Mouse (Mus musculus) limb, embryonic 10.5 days (tissue): ENCODE data around the gene H2-Aa. TPM values are rescaled to one million over a fixed set of nuclear protein-coding genes. Genes with fewer than 3 reads are reported as not detected.
A peak's percentile ranks its signal among the peaks of the same experiment; 100 is the strongest.

Experiments
- DNase-seq: peaks from one replicate; pipeline ENCODE4 v3.0.0-alpha.2; 2017; ENCODE audit warnings: low spot score
- H3K27ac ChIP-seq: fragments of 300-500 bp; sonication (generic); 2 replicates; pipeline ENCODE4 v1.5.1; 2016; ENCODE audit warnings: mild to moderate bottlenecking
- H3K27me3 ChIP-seq: fragments of 300-500 bp; sonication (generic); 2 replicates; pipeline ENCODE4 v1.6.1; 2016; ENCODE audit warnings: low read depth, mild to moderate bottlenecking; ENCODE audit not compliant: poor library complexity, severe bottlenecking
- H3K36me3 ChIP-seq: fragments of 300-500 bp; sonication (generic); 2 replicates; pipeline ENCODE4 v1.6.1; 2016; ENCODE audit warnings: mild to moderate bottlenecking, moderate library complexity
- H3K4me1 ChIP-seq: fragments of 300-500 bp; sonication (generic); 2 replicates; pipeline ENCODE4 v1.6.1; 2016
- H3K4me3 ChIP-seq: fragments of 300-500 bp; sonication (generic); 2 replicates; pipeline ENCODE4 v1.5.1; 2016; ENCODE audit warnings: mild to moderate bottlenecking, moderate library complexity
- H3K9me3 ChIP-seq: fragments of 300-500 bp; sonication (generic); replicated peaks from 2 replicates; pipeline ENCODE4 v1.6.1; 2016; ENCODE audit warnings: mild to moderate bottlenecking
- WGBS: fragments of 180-500 bp; shearing (Covaris S2); methylation state at CpG from one replicate; pipeline ENCODE4 v1.1.7; 2016; 5-methylcytosine and 5-hydroxymethylcytosine counted together
- polyA plus RNA-seq: library from polyadenylated mRNA; unstranded; fragments of >200 nt; fragmentation: Nextera tagmentation; extraction: Ambion mirVana; gene quantifications from 2 replicates; pipeline ENCODE4 v1.2.1, GENCODE M21; 2016

The H2-Aa gene
- polyA plus RNA-seq, 1 experiment from 2014 or later = not detected

DNA sequence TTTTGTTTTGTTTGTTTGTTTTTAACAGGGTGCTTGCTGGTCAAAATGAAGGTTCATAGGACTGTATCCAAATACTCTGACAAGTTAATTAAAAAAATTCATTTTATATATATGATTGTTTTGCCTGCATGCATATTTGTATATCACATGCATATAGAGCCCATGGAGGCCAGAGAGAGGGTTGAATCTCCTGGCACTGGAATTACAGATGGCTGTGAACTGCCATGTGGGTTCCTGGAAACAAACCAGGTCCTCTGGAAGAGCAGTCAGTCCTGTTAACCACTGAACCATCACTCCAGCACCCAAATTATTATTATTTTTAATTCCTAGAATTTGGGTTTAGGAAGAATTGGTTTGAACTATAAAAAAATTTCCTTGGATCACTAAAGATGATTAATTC, 7.7 kb upstream of the H2-Aa start:
- no peaks in the 10 kb centered on the region for H3K9me3 ChIP-seq
- DNase-seq = no peak

DNA sequence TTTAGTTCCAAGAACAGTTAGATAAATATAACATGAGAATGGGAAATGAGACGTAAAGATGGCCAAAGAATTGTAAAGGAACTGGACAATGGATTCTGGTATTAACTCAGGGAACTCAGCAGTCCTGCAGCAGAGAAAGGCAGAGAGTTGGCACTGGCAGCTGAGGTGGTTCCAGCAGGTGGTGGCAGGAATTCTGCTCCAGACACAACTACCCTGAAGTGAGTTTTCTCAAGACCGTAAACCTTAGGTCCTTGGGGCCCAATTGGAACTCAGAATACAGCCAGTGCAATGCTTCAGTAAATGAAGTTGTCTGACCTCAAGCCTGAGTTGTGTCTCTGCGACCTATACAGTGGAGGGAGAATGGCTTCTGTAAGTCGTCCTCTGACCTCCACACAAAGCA, 6.6 kb upstream of the H2-Aa start:
- H3K4me3 ChIP-seq = no peak overlapping the region
- no peaks in the 10 kb centered on the region for H3K9me3 ChIP-seq
- H3K27ac ChIP-seq = no peak overlapping the region
- peaks cover 6% of the 10 kb centered on the region for H3K4me1 ChIP-seq
- 77% methylated on average over 4 of the region's 4 CpGs for WGBS
- H3K27me3 ChIP-seq = peaks cover 7% of the 10 kb centered on the region
- no peaks in the 10 kb centered on the region for H3K36me3 ChIP-seq
- DNase-seq = no peak

More for the DNA sequence above, 7.7 kb upstream of the H2-Aa start:
- H3K27ac ChIP-seq = no peak overlapping the region
- H3K27me3 ChIP-seq = peaks cover 7% of the 10 kb centered on the region
- H3K4me3 ChIP-seq = no peak overlapping the region
- no peaks in the 10 kb centered on the region for H3K36me3 ChIP-seq
- H3K4me1 ChIP-seq = peaks cover 6% of the 10 kb centered on the region

DNA sequence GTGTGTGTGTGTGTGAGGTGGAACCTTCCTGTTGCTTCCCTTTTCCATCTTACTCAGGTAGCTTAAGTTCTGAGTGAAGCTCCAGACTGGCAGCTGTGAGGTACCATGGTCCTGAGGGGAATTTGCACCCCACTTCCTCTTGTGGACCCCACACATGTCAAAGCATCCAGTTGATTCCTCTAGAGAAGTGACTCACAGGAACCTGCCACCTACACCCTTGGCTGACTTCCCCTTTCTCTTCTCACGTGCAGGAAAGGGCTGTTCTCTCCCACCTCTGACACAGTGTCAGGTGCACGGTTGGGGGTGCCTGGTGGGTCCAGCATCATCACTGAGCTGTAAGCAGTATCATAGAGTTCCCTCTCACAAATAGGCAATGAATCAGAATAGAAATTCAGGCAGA, 5.9 kb upstream of the H2-Aa start:
- WGBS = 59% methylated on average over 2 of the region's 2 CpGs
- no peak for DNase-seq
- no peaks in the 10 kb centered on the region for H3K9me3 ChIP-seq
- peaks cover 6% of the 10 kb centered on the region for H3K4me1 ChIP-seq
- no peaks in the 10 kb centered on the region for H3K36me3 ChIP-seq
- H3K4me3 ChIP-seq = no peak overlapping the region
- H3K27ac ChIP-seq = no peak overlapping the region
- peaks cover 7% of the 10 kb centered on the region for H3K27me3 ChIP-seq

DNA sequence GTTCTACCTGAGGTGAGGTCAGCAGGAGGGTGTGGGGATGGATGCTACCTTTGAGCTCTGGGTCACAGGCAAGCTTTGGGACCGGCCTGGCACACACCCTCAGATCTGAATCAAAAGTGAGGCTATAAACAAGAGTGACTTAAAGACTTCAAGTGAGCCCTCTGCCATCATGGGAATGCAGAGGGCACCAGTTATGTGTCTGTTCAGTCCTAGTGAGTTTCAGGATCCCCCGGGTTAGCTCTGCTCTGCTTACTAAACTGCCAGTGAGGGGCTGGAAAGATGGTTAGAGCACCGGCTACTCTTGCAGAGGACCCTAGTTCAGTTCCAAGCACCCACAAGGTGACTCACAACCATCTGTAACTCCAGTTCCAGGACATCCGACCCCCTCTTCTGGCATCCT, 4.9 kb upstream of the H2-Aa start:
- peaks cover 6% of the 10 kb centered on the region for H3K4me1 ChIP-seq
- 88% methylated on average over 4 of the region's 4 CpGs for WGBS
- H3K4me3 ChIP-seq = no peak overlapping the region

DNA sequence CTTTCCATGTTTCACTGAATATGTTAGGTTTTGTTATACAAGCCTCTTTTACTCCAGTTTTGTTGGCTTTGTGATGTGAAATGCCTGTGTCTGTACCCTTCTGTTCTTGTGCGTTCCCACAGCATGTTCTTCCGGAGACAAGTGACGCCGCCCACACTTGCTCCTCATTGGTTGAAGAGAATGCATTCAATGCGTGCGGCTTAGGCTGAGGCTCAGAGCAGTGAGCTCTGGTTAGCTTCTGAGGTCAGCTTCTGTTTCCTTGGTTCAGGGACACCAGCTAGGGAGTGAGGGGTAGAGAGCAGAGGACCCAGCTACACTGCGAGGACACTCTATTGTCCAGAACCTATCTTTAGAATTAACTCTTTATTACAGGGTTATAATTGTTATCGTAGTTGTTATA, 4.0 kb upstream of the H2-Aa start:
- Histone ChIP-seq H3K36me3 (no peaks in the 10 kb centered on the region), H3K4me1 (peaks cover 6% of the 10 kb centered on the region), H3K9me3 (no peaks in the 10 kb centered on the region), H3K4me3 (no peak overlapping the region), H3K27ac (no peak overlapping the region), H3K27me3 (peaks cover 1% of the 10 kb centered on the region; the same call in 1 of the 2 replicates)
- DNase-seq = peak; percentile 81
- WGBS = 19% methylated on average over 8 of the region's 8 CpGs

More for the DNA sequence above, 4.9 kb upstream of the H2-Aa start:
- no peaks in the 10 kb centered on the region for H3K36me3 ChIP-seq
- no peak overlapping the region for H3K27ac ChIP-seq
- H3K9me3 ChIP-seq = no peaks in the 10 kb centered on the region
- DNase-seq = no peak
- H3K27me3 ChIP-seq = peaks cover 7% of the 10 kb centered on the region

DNA sequence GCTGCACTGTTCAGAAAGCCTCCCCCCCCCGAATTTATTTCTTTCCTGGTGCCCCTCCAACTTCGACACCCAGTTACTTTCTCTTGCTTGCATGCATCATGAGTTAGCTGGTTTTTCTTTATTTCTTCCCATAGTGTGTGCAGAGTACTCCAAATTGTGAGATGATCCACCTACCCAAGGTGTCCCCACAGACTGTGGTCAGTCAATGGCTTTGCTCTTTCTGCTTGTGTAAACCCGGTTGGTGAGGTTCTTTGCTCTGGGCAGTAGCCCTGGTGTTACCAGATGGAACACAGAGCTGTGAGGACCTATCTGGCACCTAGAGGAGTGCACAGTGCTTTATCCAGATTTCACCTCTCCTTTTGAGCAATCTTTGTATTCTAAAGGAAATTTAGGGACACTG, 508 bp upstream of the H2-Aa start:
- Histone ChIP-seq H3K27me3 (no peaks in the 10 kb centered on the region), H3K9me3 (no peaks in the 10 kb centered on the region), H3K27ac (no peak overlapping the region), H3K36me3 (no peaks in the 10 kb centered on the region), H3K4me3 (no peak overlapping the region), H3K4me1 (no peaks in the 10 kb centered on the region)
- no peak for DNase-seq
- 79% methylated on average over 3 of the region's 3 CpGs for WGBS

DNA sequence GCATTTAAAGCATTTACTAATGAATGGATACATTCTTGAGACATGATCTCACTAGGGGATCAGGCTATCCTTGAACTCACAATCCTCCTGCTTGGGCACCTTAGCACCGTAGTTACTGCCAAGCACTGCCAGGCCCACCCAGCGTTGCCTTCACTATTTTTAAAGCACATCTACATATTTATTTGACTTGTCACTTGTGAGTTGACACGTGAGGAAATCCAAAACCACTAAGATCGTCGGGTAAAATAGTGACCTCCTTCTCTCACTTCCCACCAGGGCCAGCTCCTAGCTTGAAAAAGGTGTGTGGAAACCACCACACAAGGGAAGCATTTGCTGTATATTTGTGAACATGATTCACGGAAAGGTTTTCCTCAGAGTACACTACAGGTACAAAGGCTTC, 624 bp downstream of the H2-Aa start:
- H3K27me3 ChIP-seq = no peaks in the 10 kb centered on the region
- no peak overlapping the region for H3K4me3 ChIP-seq
- H3K9me3 ChIP-seq = no peaks in the 10 kb centered on the region
- 78% methylated on average over 6 of the region's 6 CpGs for WGBS
- no peak overlapping the region for H3K27ac ChIP-seq
- no peaks in the 10 kb centered on the region for H3K4me1 ChIP-seq
- H3K36me3 ChIP-seq = no peaks in the 10 kb centered on the region
- no peak for DNase-seq

DNA sequence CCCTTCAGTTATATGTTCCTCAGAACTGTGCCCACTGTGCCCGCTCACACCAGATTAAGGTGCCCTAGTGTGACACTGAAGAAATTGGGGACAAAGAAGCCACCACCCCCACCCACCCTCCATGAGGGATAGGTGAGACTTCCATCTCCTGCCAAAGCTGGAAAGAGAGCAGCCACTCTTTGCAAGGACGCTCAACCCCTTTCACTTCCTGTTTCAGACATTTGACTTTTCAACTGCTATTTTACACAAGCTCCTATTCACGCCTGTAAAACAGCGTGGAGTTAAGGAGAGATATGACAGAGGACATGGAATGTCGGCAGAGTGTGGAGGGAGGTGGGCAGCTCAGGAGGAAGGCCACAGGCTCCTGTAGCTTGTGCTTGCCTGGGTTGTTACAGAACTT, 1.1 kb downstream of the H2-Aa start:
- Histone ChIP-seq H3K36me3 (no peaks in the 10 kb centered on the region), H3K27me3 (no peaks in the 10 kb centered on the region), H3K4me3 (no peak overlapping the region), H3K9me3 (no peaks in the 10 kb centered on the region), H3K4me1 (no peaks in the 10 kb centered on the region), H3K27ac (no peak overlapping the region)
- no peak for DNase-seq
- WGBS = 86% methylated on average over 5 of the region's 5 CpGs

DNA sequence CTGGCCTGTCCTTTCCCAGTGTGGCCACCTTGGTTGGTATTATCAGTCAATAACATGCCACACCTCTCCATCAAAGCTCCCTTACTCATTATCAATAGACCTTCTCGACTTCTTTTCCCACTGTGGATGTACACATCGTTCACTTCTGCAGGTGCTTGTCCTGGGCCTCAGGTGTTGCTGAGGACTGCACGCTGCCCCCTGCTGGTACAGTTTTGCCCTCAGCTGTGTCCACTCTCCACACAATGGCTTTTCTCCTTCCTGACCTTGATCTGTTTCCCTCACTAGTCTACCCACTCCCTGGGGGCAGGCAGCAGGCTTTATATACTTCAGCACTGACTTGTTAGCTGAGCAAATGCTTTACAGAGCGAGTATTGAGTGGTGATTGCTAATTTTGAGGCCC, 1.8 kb downstream of the H2-Aa start:
- no peaks in the 10 kb centered on the region for H3K27me3 ChIP-seq
- no peak overlapping the region for H3K4me3 ChIP-seq
- WGBS = 39% methylated on average over 4 of the region's 4 CpGs
- no peak overlapping the region for H3K27ac ChIP-seq
- DNase-seq = peak; percentile 43
- no peaks in the 10 kb centered on the region for H3K36me3 ChIP-seq
- no peaks in the 10 kb centered on the region for H3K4me1 ChIP-seq
- H3K9me3 ChIP-seq = no peaks in the 10 kb centered on the region

DNA sequence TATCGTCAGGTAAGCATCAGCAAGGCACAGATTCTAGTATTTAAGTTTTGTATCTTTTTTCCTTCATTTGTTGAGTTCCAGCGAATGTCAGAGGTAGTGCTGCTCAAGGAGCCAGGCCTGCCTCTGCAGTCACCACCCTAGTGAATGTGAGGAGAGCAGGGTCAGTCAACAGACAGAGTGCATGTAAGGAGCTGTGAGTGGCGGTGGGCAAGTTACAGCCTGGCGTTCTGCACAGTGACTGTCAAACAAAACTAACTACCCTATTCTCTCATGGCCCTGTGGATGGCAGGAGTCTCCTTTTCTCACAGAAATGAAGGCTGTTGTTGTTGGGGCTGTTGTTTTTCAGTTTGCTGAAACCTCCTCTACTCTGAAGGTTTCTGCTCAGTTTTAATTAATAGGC, 2.3 kb downstream of the H2-Aa start:
- H3K4me1 ChIP-seq = no peaks in the 10 kb centered on the region
- no peak overlapping the region for H3K4me3 ChIP-seq
- no peaks in the 10 kb centered on the region for H3K27me3 ChIP-seq
- H3K27ac ChIP-seq = no peak overlapping the region
- no peaks in the 10 kb centered on the region for H3K36me3 ChIP-seq
- no peaks in the 10 kb centered on the region for H3K9me3 ChIP-seq
- no peak for DNase-seq
- WGBS = 74% methylated on average over 4 of the region's 4 CpGs

DNA sequence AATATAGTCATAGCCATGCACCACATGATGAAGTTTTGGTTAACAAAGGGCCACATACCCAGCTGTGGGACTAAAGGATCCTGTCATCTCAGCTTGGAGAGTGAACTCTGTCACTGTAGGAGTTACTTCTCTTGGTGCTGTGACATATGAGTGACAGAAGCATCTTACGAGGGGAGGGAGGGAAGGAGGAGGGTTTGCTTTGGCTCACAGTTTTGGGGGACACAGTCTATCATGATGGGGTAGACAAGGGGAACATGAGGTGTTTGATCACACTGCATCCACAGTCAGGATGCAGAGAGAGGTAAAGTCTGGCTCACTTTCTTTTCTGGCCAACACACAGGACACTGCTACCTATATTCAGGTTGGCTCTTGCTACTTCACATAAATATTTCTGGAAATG, 5.8 kb downstream of the H2-Aa start:
- 0 out of 2 replicates have a peak, but pooled peaks cover 2% of the 10 kb centered on the region for H3K9me3 ChIP-seq
- no peaks in the 10 kb centered on the region for H3K36me3 ChIP-seq
- no peak for DNase-seq
- no peaks in the 10 kb centered on the region for H3K27me3 ChIP-seq
- no peaks in the 10 kb centered on the region for H3K4me1 ChIP-seq
- H3K27ac ChIP-seq = no peak overlapping the region
- no peak overlapping the region for H3K4me3 ChIP-seq
- 76% methylated on average over 1 of the region's 1 CpGs for WGBS

DNA sequence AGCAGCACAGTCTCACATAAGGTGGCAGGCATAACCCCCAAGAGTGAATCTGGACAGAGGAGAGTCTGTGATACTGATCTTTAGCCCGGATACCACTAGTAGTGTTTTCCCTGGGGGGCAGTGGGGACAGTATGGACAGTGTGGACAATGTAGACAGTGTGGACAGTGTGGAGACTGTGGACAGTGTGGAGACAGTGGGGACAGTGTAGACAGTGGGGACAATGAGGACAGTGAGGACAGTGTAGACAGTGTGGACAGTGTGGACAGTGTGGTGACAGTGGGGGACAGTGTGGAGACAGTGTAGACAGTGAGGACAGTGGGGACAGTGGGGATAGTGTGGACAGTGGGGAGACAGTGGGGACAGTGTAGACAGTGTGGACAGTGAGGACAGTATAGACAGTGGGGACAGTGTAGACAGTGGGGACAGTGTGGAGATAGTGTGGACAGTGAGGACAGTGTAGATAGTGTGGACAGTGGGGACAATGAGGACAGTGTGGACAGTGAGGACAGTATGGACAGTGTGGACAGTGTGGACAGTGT, 7.1 kb downstream of the H2-Aa start:
- Histone ChIP-seq H3K27ac (no peak overlapping the region), H3K9me3 (0 out of 2 replicates have a peak, but pooled peaks cover 2% of the 10 kb centered on the region), H3K4me3 (no peak overlapping the region), H3K36me3 (no peaks in the 10 kb centered on the region), H3K4me1 (no peaks in the 10 kb centered on the region), H3K27me3 (no peaks in the 10 kb centered on the region)
- no peak for DNase-seq
- 90% methylated on average over 1 of the region's 1 CpGs for WGBS

DNA sequence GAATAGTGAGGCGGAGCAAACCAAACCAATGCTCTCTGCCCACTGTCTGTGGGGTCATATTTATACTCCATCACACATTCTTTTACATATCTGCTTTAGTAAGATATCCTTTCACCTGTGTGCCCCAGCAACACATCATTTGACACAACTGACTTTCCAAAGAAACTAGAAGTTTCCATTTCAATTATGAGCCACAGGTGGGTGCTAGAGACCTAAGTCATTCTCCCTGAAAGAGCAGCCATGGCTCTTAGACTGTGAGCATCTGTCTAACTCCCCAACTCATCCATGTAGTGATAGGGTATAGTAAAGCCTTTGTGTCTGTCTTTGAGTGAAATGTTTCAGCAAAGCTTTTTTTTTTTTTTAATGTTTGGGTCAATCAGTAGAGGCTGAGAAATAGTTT, 15.5 kb downstream of the H2-Aa start:
- no peaks in the 10 kb centered on the region for H3K4me1 ChIP-seq
- no peaks in the 10 kb centered on the region for H3K27me3 ChIP-seq
- H3K27ac ChIP-seq = no peak overlapping the region
- DNase-seq = no peak
- WGBS = 93% methylated on average over 1 of the region's 1 CpGs
- H3K4me3 ChIP-seq = no peak overlapping the region
- H3K36me3 ChIP-seq = no peaks in the 10 kb centered on the region
- 0 out of 2 replicates have a peak, but pooled peaks cover 2% of the 10 kb centered on the region for H3K9me3 ChIP-seq

DNA sequence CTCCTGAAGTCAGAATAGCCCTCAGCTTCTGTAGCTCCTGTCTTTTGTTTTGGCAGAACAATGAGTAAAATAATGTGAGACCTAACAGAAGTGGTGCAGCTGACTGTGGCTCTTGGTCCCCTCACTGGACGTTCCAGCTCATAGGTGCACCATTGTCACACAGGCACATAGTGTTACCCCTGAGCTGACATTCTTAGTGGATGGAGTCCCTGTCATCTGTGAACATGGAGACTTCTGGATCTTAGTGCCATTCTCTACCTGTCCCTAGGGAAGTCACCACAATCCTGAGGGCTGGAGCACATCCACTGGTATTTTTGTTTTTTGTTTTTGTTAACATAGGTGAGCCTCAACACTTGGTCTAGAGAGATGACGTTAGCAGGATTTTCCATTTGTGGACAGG, 16.7 kb downstream of the H2-Aa start:
- 87% methylated on average over 2 of the region's 2 CpGs for WGBS

More for the DNA sequence above, 16.7 kb downstream of the H2-Aa start:
- Histone ChIP-seq H3K27ac (no peak overlapping the region), H3K4me3 (no peak overlapping the region), H3K9me3 (no peaks in the 10 kb centered on the region), H3K4me1 (no peaks in the 10 kb centered on the region), H3K36me3 (no peaks in the 10 kb centered on the region), H3K27me3 (no peaks in the 10 kb centered on the region)
- no peak for DNase-seq
